Mouse (Mus musculus): ENCODE data around the gene AL607142.1. TPM values are rescaled to one million over a fixed set of nuclear protein-coding genes. Genes with fewer than 3 reads are reported as not detected.
A peak's percentile ranks its signal among the peaks of the same experiment; 100 is the strongest.

Gene AL607142.1
- polyA plus RNA-seq, 1 experiment from 2014 or later: not detected

GRCm38 (mm10) chr4:120115516-120115915 lies 50.7 kb downstream of the AL607142.1 start:
- DNase-seq (ENCODE audit: low spot score) (no peak), ATAC-seq (ENCODE audit: low FRiP score, low TSS enrichment) (no peak)
- Histone ChIP-seq H3K9me3 (ENCODE audit: control insufficient read depth, low read length) (no peaks in the 10 kb centered on the region), H3K27me3 (ENCODE audit: control insufficient read depth, insufficient read depth, low read length) (no peaks in the 10 kb centered on the region), H3K9ac (ENCODE audit: low read length) (no peak overlapping the region), H3K4me1 (replicated peaks; ENCODE audit: control insufficient read depth, insufficient read depth) (no peaks in the 10 kb centered on the region), H3K27ac (replicated peaks) (no peak overlapping the region), H3K4me2 (replicated peaks; ENCODE audit: low read depth) (no peak overlapping the region), H3K4me3 (ENCODE audit: low read depth, low read length) (no peak overlapping the region), H3K36me3 (ENCODE audit: control insufficient read depth, insufficient read depth, low read length) (no peaks in the 10 kb centered on the region)
- TF ChIP-seq EP300 (optimal IDR thresholded peaks at IDR 0.05): no peak
- TF ChIP-seq CTCF (IDR thresholded peaks at IDR 0.05; ENCODE audit: low read depth): no peak
- WGBS: 91% methylated on average over 3 of the region's 3 CpGs

DNA sequence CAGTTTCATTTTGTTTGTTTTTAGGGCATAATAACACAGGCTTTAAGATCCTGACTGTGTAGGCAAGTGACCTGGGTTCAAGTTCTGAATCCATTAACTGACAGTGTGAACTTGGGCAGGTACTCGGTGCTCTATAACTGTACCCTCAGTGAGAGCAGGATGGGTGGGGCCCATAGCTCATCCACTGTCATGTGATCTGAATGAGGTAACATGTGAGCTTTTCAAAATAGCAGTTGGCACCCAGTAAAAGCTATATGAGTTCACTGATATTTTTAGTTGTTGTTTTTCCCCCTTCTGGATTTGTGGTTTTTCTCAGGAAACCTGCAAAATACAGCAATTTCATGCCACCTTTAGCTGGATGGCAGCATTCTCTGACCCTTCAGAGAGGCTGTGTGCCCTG lies 51.5 kb downstream of the AL607142.1 start:
- no peak overlapping the region for H3K4me3 ChIP-seq (ENCODE audit: low read depth, low read length)
- no peak for TF ChIP-seq EP300 (optimal IDR thresholded peaks at IDR 0.05)
- no peak for TF ChIP-seq CTCF (IDR thresholded peaks at IDR 0.05; ENCODE audit: low read depth)
- H3K9me3 ChIP-seq (ENCODE audit: control insufficient read depth, low read length): no peaks in the 10 kb centered on the region
- H3K27me3 ChIP-seq (ENCODE audit: control insufficient read depth, insufficient read depth, low read length): no peaks in the 10 kb centered on the region
- DNase-seq (ENCODE audit: low spot score) (no peak), ATAC-seq (ENCODE audit: low FRiP score, low TSS enrichment) (no peak)
- H3K27ac ChIP-seq (replicated peaks): no peak overlapping the region
- H3K4me2 ChIP-seq (replicated peaks; ENCODE audit: low read depth): no peak overlapping the region
- no peak overlapping the region for H3K9ac ChIP-seq (ENCODE audit: low read length)
- 40% methylated on average over 1 of the region's 1 CpGs for WGBS
- no peaks in the 10 kb centered on the region for H3K36me3 ChIP-seq (ENCODE audit: control insufficient read depth, insufficient read depth, low read length)
- no peaks in the 10 kb centered on the region for H3K4me1 ChIP-seq (replicated peaks; ENCODE audit: control insufficient read depth, insufficient read depth)

DNA sequence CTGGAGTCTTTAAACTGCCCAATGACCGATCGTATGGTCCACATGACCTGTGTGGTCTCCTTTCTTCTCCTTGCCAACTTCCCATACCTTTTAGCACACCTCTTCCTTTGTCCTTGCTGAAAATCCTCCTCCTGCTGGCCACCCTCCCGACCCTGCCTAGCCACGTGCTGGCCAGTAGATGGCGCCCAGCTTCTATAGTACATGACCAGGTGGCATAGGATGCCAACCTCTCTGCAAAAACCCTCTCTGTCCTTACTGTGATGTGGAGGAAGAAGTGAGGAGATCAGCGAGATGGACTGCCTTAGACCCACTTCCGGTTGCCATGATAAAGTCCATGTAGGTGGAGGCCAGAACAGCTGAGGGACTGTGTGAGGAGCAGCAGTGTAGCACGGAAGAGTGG lies 55.5 kb downstream of the AL607142.1 start:
- TF ChIP-seq EP300 (optimal IDR thresholded peaks at IDR 0.05) (no peak), CTCF (IDR thresholded peaks at IDR 0.05; ENCODE audit: low read depth) (peak; percentile 96)
- Histone ChIP-seq H3K27ac (replicated peaks) (no peak overlapping the region), H3K9ac (ENCODE audit: low read length) (no peak overlapping the region), H3K9me3 (ENCODE audit: control insufficient read depth, low read length) (no peaks in the 10 kb centered on the region), H3K4me3 (ENCODE audit: low read depth, low read length) (no peak overlapping the region), H3K36me3 (ENCODE audit: control insufficient read depth, insufficient read depth, low read length) (no peaks in the 10 kb centered on the region), H3K27me3 (ENCODE audit: control insufficient read depth, insufficient read depth, low read length) (no peaks in the 10 kb centered on the region), H3K4me1 (replicated peaks; ENCODE audit: control insufficient read depth, insufficient read depth) (no peaks in the 10 kb centered on the region), H3K4me2 (replicated peaks; ENCODE audit: low read depth) (no peak overlapping the region)
- peak; percentile 78 for DNase-seq (ENCODE audit: low spot score)
- ATAC-seq (ENCODE audit: low FRiP score, low TSS enrichment): peak; percentile 53; the same call in 1 of the 2 replicates
- WGBS: 30% methylated on average over 8 of the region's 8 CpGs

DNA sequence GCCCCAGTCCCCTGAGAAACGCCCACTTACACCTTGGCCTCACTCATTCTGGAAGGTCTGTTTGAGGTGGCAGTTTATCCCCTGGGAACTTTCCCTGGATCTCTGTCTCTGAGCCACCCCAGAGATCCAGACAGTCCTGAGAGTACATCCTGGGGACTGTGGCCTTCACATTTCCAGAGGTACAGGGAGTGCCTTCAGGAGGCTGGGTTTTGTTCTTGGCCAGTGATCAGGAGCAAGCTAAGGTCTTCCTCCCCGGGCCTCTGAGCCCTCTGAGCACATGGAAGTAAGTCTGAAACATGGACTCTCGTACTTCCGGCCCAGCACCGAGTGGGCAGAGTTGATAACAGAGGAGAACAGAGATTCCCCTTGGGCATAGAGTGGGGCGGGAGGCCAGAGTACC lies 59.9 kb downstream of the AL607142.1 start:
- no peak for ATAC-seq (ENCODE audit: low FRiP score, low TSS enrichment)

DNA sequence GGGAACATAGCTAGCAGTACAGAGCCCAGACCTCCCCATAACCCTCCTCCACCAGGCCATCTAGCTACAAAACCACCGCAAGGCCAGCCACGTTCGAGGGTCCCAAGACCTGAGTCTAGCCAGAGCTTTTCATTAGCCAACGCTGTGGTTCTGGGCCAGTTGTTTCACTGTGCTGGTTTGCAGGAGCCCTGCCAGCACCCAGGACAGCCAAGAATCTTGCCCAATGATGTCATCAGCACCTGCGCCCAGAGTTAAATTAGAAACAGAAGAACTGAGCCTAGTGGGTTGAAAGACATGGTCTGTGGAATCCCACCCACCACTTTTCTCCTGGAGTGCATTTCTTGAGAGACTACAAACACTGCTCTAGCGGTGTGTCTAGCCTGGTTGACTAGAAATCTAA lies 61.3 kb downstream of the AL607142.1 start:
- H3K4me1 ChIP-seq (replicated peaks; ENCODE audit: control insufficient read depth, insufficient read depth): no peaks in the 10 kb centered on the region
- H3K27ac ChIP-seq (replicated peaks): no peak overlapping the region
- no peaks in the 10 kb centered on the region for H3K36me3 ChIP-seq (ENCODE audit: control insufficient read depth, insufficient read depth, low read length)
- no peak for ATAC-seq (ENCODE audit: low FRiP score, low TSS enrichment)
- H3K4me3 ChIP-seq (ENCODE audit: low read depth, low read length): no peak overlapping the region
- DNase-seq (ENCODE audit: low spot score): no peak
- TF ChIP-seq CTCF (IDR thresholded peaks at IDR 0.05; ENCODE audit: low read depth): no peak
- TF ChIP-seq EP300 (optimal IDR thresholded peaks at IDR 0.05): no peak
- H3K9me3 ChIP-seq (ENCODE audit: control insufficient read depth, low read length): no peaks in the 10 kb centered on the region
- 84% methylated on average over 6 of the region's 6 CpGs for WGBS
- H3K27me3 ChIP-seq (ENCODE audit: control insufficient read depth, insufficient read depth, low read length): no peaks in the 10 kb centered on the region
- H3K4me2 ChIP-seq (replicated peaks; ENCODE audit: low read depth): no peak overlapping the region
- H3K9ac ChIP-seq (ENCODE audit: low read length): no peak overlapping the region

More for the DNA sequence above, 59.9 kb downstream of the AL607142.1 start:
- TF ChIP-seq EP300 (optimal IDR thresholded peaks at IDR 0.05): no peak
- no peak for TF ChIP-seq CTCF (IDR thresholded peaks at IDR 0.05; ENCODE audit: low read depth)
- 76% methylated on average over 6 of the region's 6 CpGs for WGBS
- H3K4me3 ChIP-seq (ENCODE audit: low read depth, low read length): no peak overlapping the region
- no peaks in the 10 kb centered on the region for H3K4me1 ChIP-seq (replicated peaks; ENCODE audit: control insufficient read depth, insufficient read depth)
- no peak overlapping the region for H3K4me2 ChIP-seq (replicated peaks; ENCODE audit: low read depth)
- H3K27me3 ChIP-seq (ENCODE audit: control insufficient read depth, insufficient read depth, low read length): no peaks in the 10 kb centered on the region
- no peaks in the 10 kb centered on the region for H3K36me3 ChIP-seq (ENCODE audit: control insufficient read depth, insufficient read depth, low read length)
- no peak overlapping the region for H3K27ac ChIP-seq (replicated peaks)
- no peak for DNase-seq (ENCODE audit: low spot score)
- no peak overlapping the region for H3K9ac ChIP-seq (ENCODE audit: low read length)
- H3K9me3 ChIP-seq (ENCODE audit: control insufficient read depth, low read length): no peaks in the 10 kb centered on the region

DNA sequence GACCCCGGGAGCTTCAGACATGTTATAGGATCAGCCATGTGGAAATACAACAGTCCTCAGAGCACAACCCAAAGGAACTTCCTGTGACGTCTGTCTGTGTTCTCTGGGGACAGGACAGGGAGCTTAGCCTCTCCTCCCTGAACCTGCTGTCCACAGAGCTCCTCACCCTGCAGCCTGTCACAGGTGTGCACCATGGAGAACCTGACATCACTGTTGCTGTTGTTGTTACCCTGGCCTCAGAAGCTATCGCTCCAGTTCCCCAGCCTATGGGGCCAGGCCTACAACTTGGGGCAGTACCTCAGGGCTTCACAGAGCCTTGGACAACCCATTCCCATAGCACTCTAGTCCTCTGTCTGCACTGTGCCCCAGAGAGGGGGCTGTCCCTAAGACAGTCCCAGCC lies 62.5 kb downstream of the AL607142.1 start:
- H3K9ac ChIP-seq (ENCODE audit: low read length): no peak overlapping the region
- DNase-seq (ENCODE audit: low spot score) (no peak), ATAC-seq (ENCODE audit: low FRiP score, low TSS enrichment) (no peak)
- no peak overlapping the region for H3K4me2 ChIP-seq (replicated peaks; ENCODE audit: low read depth)
- H3K9me3 ChIP-seq (ENCODE audit: control insufficient read depth, low read length): no peaks in the 10 kb centered on the region
- WGBS: 85% methylated on average over 3 of the region's 3 CpGs
- TF ChIP-seq CTCF (IDR thresholded peaks at IDR 0.05; ENCODE audit: low read depth): no peak
- TF ChIP-seq EP300 (optimal IDR thresholded peaks at IDR 0.05): no peak
- H3K36me3 ChIP-seq (ENCODE audit: control insufficient read depth, insufficient read depth, low read length): no peaks in the 10 kb centered on the region
- H3K27ac ChIP-seq (replicated peaks): no peak overlapping the region
- H3K4me3 ChIP-seq (ENCODE audit: low read depth, low read length): no peak overlapping the region
- H3K4me1 ChIP-seq (replicated peaks; ENCODE audit: control insufficient read depth, insufficient read depth): no peaks in the 10 kb centered on the region
- H3K27me3 ChIP-seq (ENCODE audit: control insufficient read depth, insufficient read depth, low read length): no peaks in the 10 kb centered on the region
